Mouse (Mus musculus): Measurements from ENCODE around the gene Hyal2.

DNA sequence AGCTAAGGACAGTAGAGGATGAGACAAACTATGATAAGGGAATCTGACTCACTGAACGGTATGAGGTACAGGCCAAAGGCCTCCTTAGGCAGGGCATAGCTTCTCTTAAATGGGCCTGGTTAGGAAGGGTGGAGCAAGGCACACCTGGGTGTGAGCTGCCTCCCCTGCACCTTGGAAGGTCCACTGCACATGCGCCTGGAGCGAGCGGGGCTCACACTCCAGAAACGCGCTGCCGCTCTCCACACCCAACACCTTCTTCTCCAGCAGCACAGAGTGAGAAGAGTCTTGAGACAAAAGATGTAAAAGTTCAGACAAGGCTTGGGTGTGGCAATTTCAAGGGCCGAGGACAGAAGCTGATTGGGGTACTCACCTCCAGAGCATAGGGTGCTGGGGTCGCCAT, 31.7 kb downstream of the Hyal2 start:
- TF ChIP-seq GATA1 (IDR thresholded peaks at IDR 0.05; ENCODE audit: low read length) (no peak), TAL1 (IDR thresholded peaks at IDR 0.05; ENCODE audit: low read length) (no peak)
